Mouse (Mus musculus): Measurements from ENCODE around the gene Ppp1r27. TPM values are rescaled to one million over a fixed set of nuclear protein-coding genes. Genes with fewer than 3 reads are reported as not detected.

Gene Ppp1r27
- polyA plus RNA-seq, 1 experiment from 2014 or later = not detected

DNA sequence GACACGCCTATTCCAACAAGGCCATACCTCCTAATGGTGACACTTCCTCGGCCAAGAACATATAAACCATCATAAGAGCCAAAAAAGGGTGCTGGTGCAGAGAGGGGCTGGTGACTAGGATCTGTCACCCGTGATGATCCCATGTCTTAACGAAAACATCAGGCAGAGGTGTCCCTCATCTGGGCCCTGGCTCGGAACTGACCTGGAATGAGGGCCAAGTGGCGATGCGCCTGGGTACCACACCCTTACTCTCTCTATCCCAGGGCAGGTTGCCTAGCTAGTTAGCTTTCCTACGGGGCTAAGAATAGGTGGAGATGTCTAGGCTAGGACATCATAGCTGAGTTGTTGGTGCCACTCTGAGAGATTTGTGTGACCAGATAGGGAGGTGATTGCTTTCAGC, 16.8 kb downstream of the Ppp1r27 start:
- ATAC-seq (no peak), DNase-seq (ENCODE audit: low spot score) (no peak)
- 76% methylated on average over 8 of the region's 8 CpGs for WGBS
- Histone ChIP-seq H3K4me3 (ENCODE audit: low read depth, low read length) (no peak overlapping the region), H3K27me3 (replicated peaks; ENCODE audit: insufficient read depth, low read length) (peaks cover 37% of the 10 kb centered on the region), H3K4me2 (replicated peaks; ENCODE audit: low read depth, low read length) (no peak overlapping the region), H3K27ac (ENCODE audit: low read length) (no peak overlapping the region), H3K9ac (replicated peaks; ENCODE audit: low read depth) (no peak overlapping the region), H3K9me3 (ENCODE audit: low read length) (no peaks in the 10 kb centered on the region), H3K4me1 (ENCODE audit: insufficient read depth, low read depth, low read length) (peaks cover 5% of the 10 kb centered on the region; the same call in 1 of the 2 replicates), H3K36me3 (ENCODE audit: insufficient read depth, low read length) (no peaks in the 10 kb centered on the region)
- TF ChIP-seq EP300 (IDR thresholded peaks at IDR 0.05) = no peak
- TF ChIP-seq CTCF (IDR thresholded peaks at IDR 0.05) = no peak

GRCm38 (mm10) chr11:120531646-120532045, 19.3 kb downstream of the Ppp1r27 start:
- ATAC-seq (no peak), DNase-seq (ENCODE audit: low spot score) (no peak)
- peaks cover 5% of the 10 kb centered on the region; the same call in 1 of the 2 replicates for H3K4me1 ChIP-seq (ENCODE audit: insufficient read depth, low read depth, low read length)
- H3K9ac ChIP-seq (replicated peaks; ENCODE audit: low read depth) = no peak overlapping the region
- WGBS = 22% methylated on average over 9 of the region's 9 CpGs
- peaks cover 37% of the 10 kb centered on the region for H3K27me3 ChIP-seq (replicated peaks; ENCODE audit: insufficient read depth, low read length)
- TF ChIP-seq CTCF (IDR thresholded peaks at IDR 0.05) (no peak), EP300 (IDR thresholded peaks at IDR 0.05) (no peak)
- no peak overlapping the region for H3K27ac ChIP-seq (ENCODE audit: low read length)
- no peak overlapping the region for H3K4me2 ChIP-seq (replicated peaks; ENCODE audit: low read depth, low read length)
- H3K4me3 ChIP-seq (ENCODE audit: low read depth, low read length) = no peak overlapping the region
- H3K9me3 ChIP-seq (ENCODE audit: low read length) = no peaks in the 10 kb centered on the region
- no peaks in the 10 kb centered on the region for H3K36me3 ChIP-seq (ENCODE audit: insufficient read depth, low read length)

- no peak for TF ChIP-seq EP300 (IDR thresholded peaks at IDR 0.05)
- no peak for TF ChIP-seq CTCF (IDR thresholded peaks at IDR 0.05)
- Histone ChIP-seq H3K4me1 (ENCODE audit: insufficient read depth, low read depth, low read length) (peaks cover 5% of the 10 kb centered on the region; the same call in 1 of the 2 replicates), H3K27ac (ENCODE audit: low read length) (no peak within 1 kb of the TSS), H3K4me3 (ENCODE audit: low read depth, low read length) (peak within 1 kb of the TSS; percentile 33), H3K27me3 (replicated peaks; ENCODE audit: insufficient read depth, low read length) (peaks cover 37% of the 10 kb centered on the region), H3K9ac (replicated peaks; ENCODE audit: low read depth) (peak within 1 kb of the TSS; percentile 32; the same call in 1 of the 2 replicates), H3K9me3 (ENCODE audit: low read length) (no peaks in the 10 kb centered on the region), H3K36me3 (ENCODE audit: insufficient read depth, low read length) (no peaks in the 10 kb centered on the region), H3K4me2 (replicated peaks; ENCODE audit: low read depth, low read length) (peak within 1 kb of the TSS; percentile 64)
- no peak for DNase-seq (ENCODE audit: low spot score)
- 12% methylated on average over 54 of the region's 62 CpGs for WGBS
- ATAC-seq = 0 out of 2 replicates have a peak, but pooled peaks have one; percentile 37
Measured at GRCm38 (mm10) chr11:120530085-120530964, 20.6 kb downstream of the Ppp1r27 start, which contains the start of gene Gcgr. Gcgr (plus strand) TSS chr11:120530699.

DNA sequence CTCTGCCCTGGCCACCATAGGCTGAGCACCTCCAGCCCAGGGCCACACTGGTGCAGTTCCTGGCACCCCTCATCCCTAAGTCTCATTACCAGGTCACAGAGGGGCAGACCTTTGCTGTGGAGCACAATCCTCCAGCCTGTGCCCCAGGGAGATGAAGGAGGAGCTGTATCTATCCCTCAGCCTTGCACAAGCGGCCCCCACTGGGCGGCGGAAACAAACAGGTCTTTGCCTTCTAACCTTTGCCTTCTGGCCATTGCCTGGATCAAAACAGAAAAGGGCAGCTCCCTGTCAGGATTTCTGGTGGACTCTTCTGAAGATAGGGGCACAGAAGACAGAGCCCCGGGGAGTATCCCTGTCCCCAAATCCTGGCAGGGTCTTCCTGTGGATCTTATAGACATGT, 22.0 kb downstream of the Ppp1r27 start:
- H3K27ac ChIP-seq (ENCODE audit: low read length) = no peak overlapping the region
- DNase-seq (ENCODE audit: low spot score) (no peak), ATAC-seq (no peak)
- H3K27me3 ChIP-seq (replicated peaks; ENCODE audit: insufficient read depth, low read length) = peaks cover 37% of the 10 kb centered on the region
- H3K4me3 ChIP-seq (ENCODE audit: low read depth, low read length) = no peak overlapping the region
- H3K9me3 ChIP-seq (ENCODE audit: low read length) = no peaks in the 10 kb centered on the region
- H3K4me2 ChIP-seq (replicated peaks; ENCODE audit: low read depth, low read length) = no peak overlapping the region
- TF ChIP-seq EP300 (IDR thresholded peaks at IDR 0.05) = no peak
- TF ChIP-seq CTCF (IDR thresholded peaks at IDR 0.05) = no peak
- peaks cover 5% of the 10 kb centered on the region; the same call in 1 of the 2 replicates for H3K4me1 ChIP-seq (ENCODE audit: insufficient read depth, low read depth, low read length)
- no peak overlapping the region for H3K9ac ChIP-seq (replicated peaks; ENCODE audit: low read depth)
- WGBS = 68% methylated on average over 4 of the region's 4 CpGs
- no peaks in the 10 kb centered on the region for H3K36me3 ChIP-seq (ENCODE audit: insufficient read depth, low read length)

GRCm38 (mm10) chr11:120527690-120528354, 23.1 kb downstream of the Ppp1r27 start:
- no peak overlapping the region for H3K27ac ChIP-seq (ENCODE audit: low read length)
- H3K4me1 ChIP-seq (ENCODE audit: insufficient read depth, low read depth, low read length) = peaks cover 5% of the 10 kb centered on the region; the same call in 1 of the 2 replicates
- no peaks in the 10 kb centered on the region for H3K9me3 ChIP-seq (ENCODE audit: low read length)
- no peak overlapping the region for H3K9ac ChIP-seq (replicated peaks; ENCODE audit: low read depth)
- TF ChIP-seq EP300 (IDR thresholded peaks at IDR 0.05) (no peak), CTCF (IDR thresholded peaks at IDR 0.05) (no peak)
- H3K36me3 ChIP-seq (ENCODE audit: insufficient read depth, low read length) = no peaks in the 10 kb centered on the region
- 51% methylated on average over 9 of the region's 9 CpGs for WGBS
- H3K27me3 ChIP-seq (replicated peaks; ENCODE audit: insufficient read depth, low read length) = peaks cover 36% of the 10 kb centered on the region
- no peak for ATAC-seq
- no peak overlapping the region for H3K4me3 ChIP-seq (ENCODE audit: low read depth, low read length)
- H3K4me2 ChIP-seq (replicated peaks; ENCODE audit: low read depth, low read length) = no peak overlapping the region
- no peak for DNase-seq (ENCODE audit: low spot score)

DNA sequence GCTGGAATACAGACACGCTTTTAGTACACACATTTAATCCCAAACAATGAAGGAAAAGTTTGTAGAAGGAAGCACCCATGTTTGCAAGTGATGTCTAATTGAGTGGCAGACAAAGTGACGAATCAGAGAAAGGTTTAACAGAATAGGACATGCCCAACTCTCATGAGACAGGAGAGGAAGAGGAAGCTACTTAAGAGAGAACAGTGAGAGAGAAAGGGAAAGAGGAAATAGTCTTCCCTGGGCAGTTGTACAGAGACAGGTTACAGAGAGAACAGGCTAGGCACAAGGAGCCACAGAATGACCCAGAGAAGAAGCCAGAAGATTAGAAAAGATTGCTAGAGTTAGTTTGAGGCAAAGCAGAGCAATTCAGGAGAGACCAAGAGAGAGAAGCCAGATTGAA, 25.0 kb downstream of the Ppp1r27 start:
- H3K4me1 ChIP-seq (ENCODE audit: insufficient read depth, low read depth, low read length) = peaks cover 5% of the 10 kb centered on the region; the same call in 1 of the 2 replicates
- H3K27ac ChIP-seq (ENCODE audit: low read length) = no peak overlapping the region
- H3K27me3 ChIP-seq (replicated peaks; ENCODE audit: insufficient read depth, low read length) = peaks cover 17% of the 10 kb centered on the region; the same call in 1 of the 2 replicates
- WGBS = 78% methylated on average over 2 of the region's 2 CpGs
- no peak for TF ChIP-seq CTCF (IDR thresholded peaks at IDR 0.05)
- no peak for TF ChIP-seq EP300 (IDR thresholded peaks at IDR 0.05)
- H3K9me3 ChIP-seq (ENCODE audit: low read length) = no peaks in the 10 kb centered on the region
- no peak overlapping the region for H3K9ac ChIP-seq (replicated peaks; ENCODE audit: low read depth)
- ATAC-seq = no peak
- H3K36me3 ChIP-seq (ENCODE audit: insufficient read depth, low read length) = no peaks in the 10 kb centered on the region
- no peak overlapping the region for H3K4me2 ChIP-seq (replicated peaks; ENCODE audit: low read depth, low read length)
- no peak overlapping the region for H3K4me3 ChIP-seq (ENCODE audit: low read depth, low read length)
- DNase-seq (ENCODE audit: low spot score) = no peak
